Mouse (Mus musculus) liver, embryonic 15.5 days (tissue): ENCODE measurements around the gene Enpep. TPM values are rescaled to one million over a fixed set of nuclear protein-coding genes. Genes with fewer than 3 reads are reported as not detected.

ENCODE experiments used
- ATAC-seq: fragments of 200-750 bp; cut with Nextera tagmentation; 2 replicates; pipeline ENCODE4 v1.8.0; 2017; ENCODE audit warnings: moderate number of reproducible peaks, mild to moderate bottlenecking, moderate library complexity; ENCODE audit not compliant: insufficient read depth
- H3K27ac ChIP-seq: fragments of 300-500 bp; sonication (generic); replicated peaks from 2 replicates; pipeline ENCODE4 v1.5.1; 2015; ENCODE audit warnings: mild to moderate bottlenecking, inconsistent platforms
- H3K27me3 ChIP-seq: fragments of 300-500 bp; sonication (generic); 2 replicates; pipeline ENCODE4 v1.6.1; 2015; ENCODE audit warnings: mild to moderate bottlenecking, inconsistent platforms
- H3K36me3 ChIP-seq: fragments of 300-500 bp; sonication (generic); replicated peaks from 2 replicates; pipeline ENCODE4 v1.6.1; 2015; ENCODE audit warnings: moderate library complexity, mild to moderate bottlenecking, inconsistent platforms
- H3K4me1 ChIP-seq: fragments of 300-500 bp; sonication (generic); replicated peaks from 2 replicates; pipeline ENCODE4 v1.6.1; 2015; ENCODE audit warnings: inconsistent platforms
- H3K4me2 ChIP-seq: fragments of 300-500 bp; sonication (generic); 2 replicates; pipeline ENCODE4 v1.6.1; 2015; ENCODE audit warnings: moderate library complexity, mild to moderate bottlenecking, inconsistent platforms
- H3K4me3 ChIP-seq: fragments of 300-500 bp; sonication (generic); replicated peaks from 2 replicates; pipeline ENCODE4 v1.5.1; 2015; ENCODE audit warnings: mild to moderate bottlenecking, inconsistent platforms
- H3K9ac ChIP-seq: fragments of 300-500 bp; sonication (generic); 2 replicates; pipeline ENCODE4 v1.6.1; 2015; ENCODE audit warnings: moderate library complexity, mild to moderate bottlenecking, inconsistent platforms
- H3K9me3 ChIP-seq: fragments of 300-500 bp; sonication (generic); replicated peaks from 2 replicates; pipeline ENCODE4 v1.6.1; 2016; ENCODE audit warnings: inconsistent platforms
- WGBS: fragments of 180-500 bp; shearing (Covaris S2); methylation state at CpG from one replicate; pipeline ENCODE4 v1.1.7; 2015; ENCODE audit warnings: mixed read lengths; ENCODE audit not compliant: insufficient replicate concordance; 5-methylcytosine and 5-hydroxymethylcytosine counted together
- polyA plus RNA-seq: library from polyadenylated mRNA; unstranded; fragments of >200 nt; fragmentation: Nextera tagmentation; extraction: Ambion mirVana; gene quantifications from 2 replicates; pipeline ENCODE4 v1.2.1, GENCODE M21; 2015

The Enpep gene
- polyA plus RNA-seq, 1 experiment from 2014 or later = 4.0 TPM

DNA sequence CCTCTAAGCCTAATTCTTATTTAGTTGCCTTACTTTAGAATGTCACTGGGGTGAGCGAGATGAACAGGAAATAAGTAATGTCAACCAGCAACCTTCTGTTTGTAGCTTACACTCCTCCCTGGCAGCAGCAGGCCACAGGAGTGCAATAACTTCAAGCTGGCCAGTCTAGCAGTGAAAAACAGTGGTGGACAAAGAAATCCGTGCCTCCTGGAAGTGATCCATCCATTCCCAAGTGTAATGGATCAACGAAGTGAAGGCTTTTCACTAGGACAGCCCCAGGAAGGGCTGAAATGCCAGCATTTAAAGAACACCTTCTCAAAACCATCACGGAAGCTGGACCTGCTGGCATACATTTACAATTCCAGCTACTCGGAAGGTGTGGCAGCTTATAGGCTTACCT lies 48.2 kb downstream of the Enpep start:
- no peaks in the 10 kb centered on the region for H3K4me1 ChIP-seq
- no peak overlapping the region for H3K4me2 ChIP-seq
- no peak overlapping the region for H3K9ac ChIP-seq
- H3K36me3 ChIP-seq = no peaks in the 10 kb centered on the region
- H3K27me3 ChIP-seq = no peaks in the 10 kb centered on the region
- H3K27ac ChIP-seq = no peak overlapping the region
- 57% methylated on average over 5 of the region's 5 CpGs for WGBS
- no peak overlapping the region for H3K4me3 ChIP-seq
- H3K9me3 ChIP-seq = no peaks in the 10 kb centered on the region
- no peak for ATAC-seq

GRCm38 (mm10) chr3:129279441-129279840 lies 53.1 kb downstream of the Enpep start:
- H3K4me3 ChIP-seq = no peak overlapping the region
- H3K4me1 ChIP-seq = no peaks in the 10 kb centered on the region
- H3K27ac ChIP-seq = no peak overlapping the region
- ATAC-seq = no peak
- WGBS = 62% methylated on average over 8 of the region's 8 CpGs
- H3K27me3 ChIP-seq = no peaks in the 10 kb centered on the region
- no peak overlapping the region for H3K4me2 ChIP-seq
- H3K36me3 ChIP-seq = no peaks in the 10 kb centered on the region
- H3K9me3 ChIP-seq = no peaks in the 10 kb centered on the region
- no peak overlapping the region for H3K9ac ChIP-seq

GRCm38 (mm10) chr3:129273156-129273831 lies 59.2 kb downstream of the Enpep start:
- H3K9ac ChIP-seq = no peak overlapping the region
- no peak overlapping the region for H3K27ac ChIP-seq
- no peak overlapping the region for H3K4me2 ChIP-seq
- WGBS = 52% methylated on average over 6 of the region's 6 CpGs
- no peaks in the 10 kb centered on the region for H3K4me1 ChIP-seq
- H3K4me3 ChIP-seq = no peak overlapping the region
- H3K9me3 ChIP-seq = no peaks in the 10 kb centered on the region
- no peaks in the 10 kb centered on the region for H3K36me3 ChIP-seq
- no peaks in the 10 kb centered on the region for H3K27me3 ChIP-seq
- no peak for ATAC-seq

GRCm38 (mm10) chr3:129270044-129270443 lies 62.5 kb downstream of the Enpep start:
- no peak overlapping the region for H3K4me3 ChIP-seq
- no peak overlapping the region for H3K9ac ChIP-seq
- no peaks in the 10 kb centered on the region for H3K36me3 ChIP-seq
- no peak for ATAC-seq
- no peak overlapping the region for H3K4me2 ChIP-seq
- no peaks in the 10 kb centered on the region for H3K4me1 ChIP-seq
- H3K27ac ChIP-seq = no peak overlapping the region
- 23% methylated on average over 13 of the region's 13 CpGs for WGBS
- H3K27me3 ChIP-seq = no peaks in the 10 kb centered on the region
- H3K9me3 ChIP-seq = no peaks in the 10 kb centered on the region

DNA sequence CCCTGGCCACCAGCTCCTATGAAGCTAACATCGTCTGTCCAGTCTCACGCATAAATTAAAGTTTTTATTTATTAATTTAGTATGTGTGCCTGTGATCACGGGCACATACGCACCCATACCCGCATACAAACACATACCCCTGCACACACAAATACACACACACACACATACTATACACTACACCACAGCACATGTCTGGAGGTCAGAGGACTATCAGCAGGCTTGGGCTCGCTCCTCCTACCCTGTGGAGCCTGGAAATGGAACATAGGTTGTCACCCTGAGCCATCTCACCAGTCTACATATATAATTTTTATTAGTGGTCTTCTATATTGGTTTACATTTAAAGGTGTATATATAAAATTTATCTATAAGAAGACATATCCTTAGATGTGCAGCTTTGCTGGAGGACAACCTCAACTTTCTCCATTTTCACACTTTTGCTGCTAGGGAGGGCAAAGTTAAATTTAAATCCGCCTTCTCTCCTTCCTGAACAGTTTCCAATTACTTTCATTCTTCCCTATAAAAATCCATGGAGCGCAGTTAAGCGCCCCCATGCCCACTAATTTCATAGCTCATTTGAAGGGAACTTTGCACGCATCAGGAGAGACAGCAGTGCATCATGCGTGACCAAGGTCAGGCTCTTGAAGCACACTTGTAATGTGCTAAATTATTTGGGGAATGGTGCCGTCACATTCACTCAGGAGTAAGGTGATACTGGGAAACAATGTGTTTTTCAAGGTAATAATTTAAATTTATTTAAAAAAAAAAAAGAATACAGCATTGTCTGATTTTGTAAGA lies 63.4 kb downstream of the Enpep start:
- Histone ChIP-seq H3K36me3 (no peaks in the 10 kb centered on the region), H3K4me1 (no peaks in the 10 kb centered on the region)
- 71% methylated on average over 12 of the region's 12 CpGs for WGBS

GRCm38 (mm10) chr3:129258497-129258896 lies 74.0 kb downstream of the Enpep start:
- peaks cover 4% of the 10 kb centered on the region; the same call in 1 of the 2 replicates for H3K27me3 ChIP-seq
- no peak overlapping the region for H3K27ac ChIP-seq
- no peak overlapping the region for H3K4me3 ChIP-seq
- WGBS = 65% methylated on average over 5 of the region's 5 CpGs
- ATAC-seq = no peak
- H3K4me1 ChIP-seq = no peaks in the 10 kb centered on the region
- no peak overlapping the region for H3K4me2 ChIP-seq
- H3K9me3 ChIP-seq = no peaks in the 10 kb centered on the region
- no peak overlapping the region for H3K9ac ChIP-seq
- H3K36me3 ChIP-seq = no peaks in the 10 kb centered on the region

More for the DNA sequence above, 63.4 kb downstream of the Enpep start:
- Histone ChIP-seq H3K27ac (no peak overlapping the region), H3K4me2 (no peak overlapping the region), H3K9me3 (no peaks in the 10 kb centered on the region), H3K27me3 (no peaks in the 10 kb centered on the region), H3K4me3 (no peak overlapping the region), H3K9ac (no peak overlapping the region)
- ATAC-seq = no peak

DNA sequence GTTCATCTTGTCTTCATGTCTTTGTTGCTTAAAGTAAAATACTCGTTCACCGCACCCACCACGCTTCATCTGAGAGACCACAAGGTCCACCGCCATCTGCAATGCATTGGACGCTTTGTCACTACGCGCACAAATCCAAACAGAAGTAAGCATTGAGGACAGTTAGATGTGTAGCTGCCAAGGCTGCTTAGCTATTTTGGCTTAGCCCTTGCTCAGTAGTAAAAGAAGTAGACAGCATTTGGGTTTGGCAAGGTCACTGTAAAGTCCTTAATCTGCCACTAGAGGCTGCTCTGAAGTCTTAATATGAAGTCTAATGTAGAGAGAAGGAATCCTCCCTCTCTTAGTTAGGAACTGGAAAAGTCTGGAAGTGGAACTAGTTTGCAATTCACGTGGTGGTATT lies 75.8 kb downstream of the Enpep start:
- no peak overlapping the region for H3K9ac ChIP-seq
- no peak for ATAC-seq
- H3K27ac ChIP-seq = no peak overlapping the region
- H3K36me3 ChIP-seq = no peaks in the 10 kb centered on the region
- H3K4me2 ChIP-seq = no peak overlapping the region
- no peaks in the 10 kb centered on the region for H3K4me1 ChIP-seq
- H3K27me3 ChIP-seq = peaks cover 4% of the 10 kb centered on the region; the same call in 1 of the 2 replicates
- no peak overlapping the region for H3K4me3 ChIP-seq
- H3K9me3 ChIP-seq = no peaks in the 10 kb centered on the region
- 60% methylated on average over 8 of the region's 8 CpGs for WGBS

DNA sequence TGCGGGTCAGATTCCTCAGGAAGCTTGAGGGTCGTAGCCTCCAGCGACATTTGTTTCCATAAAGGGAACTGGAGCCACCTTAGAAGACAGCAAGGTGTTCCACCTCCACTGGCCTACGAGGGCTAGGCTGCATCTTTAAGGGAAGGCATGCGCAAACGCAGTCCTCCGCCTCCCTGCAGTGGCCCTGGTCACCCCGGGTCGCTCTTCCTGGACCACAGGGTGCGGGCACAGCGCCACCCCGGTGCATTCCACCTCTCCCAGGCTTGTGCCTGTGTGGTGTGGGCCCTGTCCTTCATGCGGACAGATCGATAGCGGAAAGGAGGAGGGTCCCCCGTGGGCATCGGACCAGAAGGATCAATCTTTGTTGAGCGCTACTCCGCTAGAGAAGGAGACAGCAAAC lies 76.2 kb downstream of the Enpep start:
- Histone ChIP-seq H3K27ac (no peak overlapping the region), H3K9ac (no peak overlapping the region), H3K27me3 (peaks cover 4% of the 10 kb centered on the region; the same call in 1 of the 2 replicates), H3K36me3 (no peaks in the 10 kb centered on the region), H3K4me2 (peak overlapping the region; percentile 13; the same call in 1 of the 2 replicates), H3K4me3 (no peak overlapping the region), H3K9me3 (no peaks in the 10 kb centered on the region), H3K4me1 (no peaks in the 10 kb centered on the region)
- WGBS = 46% methylated on average over 19 of the region's 19 CpGs
- ATAC-seq = no peak

- no peak overlapping the region for H3K9ac ChIP-seq
- no peaks in the 10 kb centered on the region for H3K4me1 ChIP-seq
- no peak overlapping the region for H3K27ac ChIP-seq
- H3K27me3 ChIP-seq = peaks cover 4% of the 10 kb centered on the region; the same call in 1 of the 2 replicates
- 47% methylated on average over 10 of the region's 10 CpGs for WGBS
- no peak overlapping the region for H3K4me2 ChIP-seq
- H3K36me3 ChIP-seq = no peaks in the 10 kb centered on the region
- H3K4me3 ChIP-seq = no peak overlapping the region
- ATAC-seq = no peak
- no peaks in the 10 kb centered on the region for H3K9me3 ChIP-seq
Measured at GRCm38 (mm10) chr3:129254246-129254645, 78.3 kb downstream of the Enpep start.

DNA sequence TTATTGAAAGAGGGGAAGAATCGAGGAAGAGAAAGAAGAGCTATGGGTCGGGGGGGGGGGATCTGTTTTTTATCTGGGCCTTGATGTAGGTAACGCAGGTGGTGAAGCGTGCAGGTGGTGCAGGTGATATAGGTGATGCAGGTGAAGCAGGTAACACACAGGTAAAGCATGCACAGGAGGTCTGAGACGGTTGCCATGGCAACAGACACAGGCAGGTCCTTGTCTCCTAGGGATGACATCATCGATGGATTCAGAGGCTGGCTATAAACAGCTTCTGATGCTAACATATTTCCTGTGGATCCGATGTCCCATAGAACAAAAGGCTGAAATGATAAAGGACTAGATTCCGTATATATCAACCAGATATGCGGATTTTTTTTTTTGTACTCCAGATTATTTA lies 81.5 kb downstream of the Enpep start:
- 61% methylated on average over 9 of the region's 9 CpGs for whole genome bisulfite sequencing
- no peaks in the 10 kb centered on the region for H3K27me3 ChIP-seq
- H3K4me2 ChIP-seq = no peak overlapping the region
- H3K4me3 ChIP-seq = no peak overlapping the region
- H3K36me3 ChIP-seq = no peaks in the 10 kb centered on the region
- H3K27ac ChIP-seq = no peak overlapping the region
- no peaks in the 10 kb centered on the region for H3K4me1 ChIP-seq
- H3K9me3 ChIP-seq = no peaks in the 10 kb centered on the region
- no peak overlapping the region for H3K9ac ChIP-seq
- ATAC-seq = no peak

DNA sequence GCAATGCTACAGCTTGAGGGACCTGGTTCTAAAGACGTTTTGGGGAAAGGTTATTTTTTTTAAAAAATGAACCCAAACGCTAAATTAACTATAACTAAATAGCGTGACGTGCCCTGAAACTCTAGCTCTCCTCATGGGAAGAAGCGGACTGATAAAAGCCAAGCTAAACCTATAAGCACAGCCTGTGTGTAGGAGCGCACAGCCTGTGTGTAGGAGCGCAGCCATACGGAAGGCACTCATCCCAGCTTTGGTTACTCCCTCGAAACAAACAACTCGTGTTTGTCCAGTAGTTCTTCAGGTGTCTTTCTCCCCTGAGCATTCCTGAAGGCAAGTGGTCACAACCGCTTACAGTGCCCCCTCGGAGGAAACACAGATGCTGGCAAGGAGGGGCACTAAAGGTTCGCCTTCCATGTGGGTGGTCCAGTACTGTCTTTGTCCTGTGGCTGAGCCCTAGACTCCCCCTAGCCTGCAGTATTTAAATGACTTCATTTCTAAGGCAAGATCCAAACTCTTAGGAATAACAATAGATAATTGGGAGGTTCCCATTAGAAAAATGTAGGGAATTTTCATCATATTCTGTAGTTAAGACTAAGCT lies 93.8 kb downstream of the Enpep start:
- Histone ChIP-seq H3K36me3 (no peaks in the 10 kb centered on the region), H3K9me3 (no peaks in the 10 kb centered on the region), H3K4me2 (no peak overlapping the region), H3K4me1 (no peaks in the 10 kb centered on the region), H3K27me3 (no peaks in the 10 kb centered on the region), H3K4me3 (no peak overlapping the region), H3K9ac (no peak overlapping the region), H3K27ac (no peak overlapping the region)
- WGBS = 46% methylated on average over 13 of the region's 13 CpGs
- ATAC-seq = no peak
